Mouse (Mus musculus) heart, postnatal 0 days (tissue): ENCODE measurements around the gene Rpl23.

ENCODE experiments used
- CTCF ChIP-seq: IDR thresholded peaks from 2 replicates; pipeline ENCODE4 v1.5.1; 2016; ENCODE audit warnings: antibody characterized with exemption, control low read depth, low read depth
- EP300 ChIP-seq: IDR thresholded peaks from 2 replicates; pipeline ENCODE4 v1.6.1; 2016; ENCODE audit warnings: antibody characterized with exemption, low read depth

- TF ChIP-seq CTCF: no peak
- no peak for TF ChIP-seq EP300
These were observed 2.1 kb downstream of the Rpl23 start for GRCm38 (mm10) chr11:97779968-97780701.
